Mouse (Mus musculus) heart, adult 2 months (tissue): ENCODE results near the gene Tmem242. TPM values are rescaled to one million over a fixed set of nuclear protein-coding genes. Genes with fewer than 3 reads are reported as not detected.

ENCODE experiments used
- DNase-seq, 2 experiments: peaks; one replicate each; pipeline ENCODE4 v3.0.0; 2021
- H3K27ac ChIP-seq: fragments of 200-600 bp; 2 replicates; pipeline ENCODE4 v1.8.1; 2022
- H3K27me3 ChIP-seq: fragments of 200-500 bp; 2 replicates; pipeline ENCODE4 v1.6.1; 2012; ENCODE audit warnings: mild to moderate bottlenecking, low read length, inconsistent platforms, mixed read lengths; ENCODE audit not compliant: control insufficient read depth, insufficient read depth
- H3K36me3 ChIP-seq: fragments of 200-500 bp; 2 replicates; pipeline ENCODE4 v1.6.1; 2012; ENCODE audit warnings: low read length, inconsistent platforms; ENCODE audit not compliant: control insufficient read depth, insufficient read depth
- H3K4me1 ChIP-seq: fragments of 200-500 bp; 2 replicates; pipeline ENCODE4 v1.6.1; 2011; ENCODE audit warnings: low read length; ENCODE audit not compliant: control insufficient read depth, insufficient read depth
- H3K4me3 ChIP-seq: fragments of 200-600 bp; 2 replicates; pipeline ENCODE4 v1.8.1; 2022
- H3K79me2 ChIP-seq: fragments of 200-500 bp; replicated peaks from 2 replicates; pipeline ENCODE4 v1.6.1; 2012; ENCODE audit warnings: mild to moderate bottlenecking, inconsistent platforms, low read length, moderate library complexity, mixed read lengths; ENCODE audit not compliant: control insufficient read depth, insufficient read depth
- H3K9ac ChIP-seq: fragments of 200-500 bp; 2 replicates; pipeline ENCODE4 v1.6.1; 2012; ENCODE audit warnings: low read depth, mild to moderate bottlenecking, control low read depth, inconsistent platforms, low read length, mixed read lengths
- CTCF ChIP-seq: fragments of 200-600 bp; IDR thresholded peaks from 2 replicates; pipeline ENCODE4 v1.8.1; 2022; ENCODE audit warnings: antibody characterized with exemption, mild to moderate bottlenecking, moderate library complexity
- EP300 ChIP-seq: fragments of 200-500 bp; IDR thresholded peaks from 2 replicates; pipeline ENCODE4 v1.6.1; 2011; ENCODE audit warnings: low read depth, low read length, control low read depth; ENCODE audit not compliant: insufficient read depth
- POLR2A ChIP-seq: fragments of 200-500 bp; IDR thresholded peaks from 2 replicates; pipeline ENCODE4 v1.6.1; 2011; ENCODE audit warnings: mild to moderate bottlenecking, low read depth, low read length, control low read depth; ENCODE audit not compliant: insufficient read depth
- WGBS: fragments of 180-500 bp; shearing (Covaris S2); methylation state at CpG from one replicate; pipeline ENCODE4 v1.1.7; 2018; 5-methylcytosine and 5-hydroxymethylcytosine counted together
- intact Hi-C: fragments of 180-260 bp; cut with DNase I; formaldehyde crosslinking; loops from one replicate; pipeline ENCODE4 v1.15.1; 2025
- polyA plus RNA-seq: library from polyadenylated mRNA; depleted of rRNA; stranded (reverse); fragments of >200 nt; gene quantifications from 2 replicates; pipeline ENCODE4 v1.2.3, GENCODE M21; 2012
- total RNA-seq, 2 experiments: library from RNA; stranded (reverse); gene quantifications; 2 replicates each; pipeline ENCODE4 v1.2.3; 2021

The Tmem242 gene
- total and polyA plus RNA-seq, 3 experiments = 17.6 to 155 (median 146) TPM

DNA sequence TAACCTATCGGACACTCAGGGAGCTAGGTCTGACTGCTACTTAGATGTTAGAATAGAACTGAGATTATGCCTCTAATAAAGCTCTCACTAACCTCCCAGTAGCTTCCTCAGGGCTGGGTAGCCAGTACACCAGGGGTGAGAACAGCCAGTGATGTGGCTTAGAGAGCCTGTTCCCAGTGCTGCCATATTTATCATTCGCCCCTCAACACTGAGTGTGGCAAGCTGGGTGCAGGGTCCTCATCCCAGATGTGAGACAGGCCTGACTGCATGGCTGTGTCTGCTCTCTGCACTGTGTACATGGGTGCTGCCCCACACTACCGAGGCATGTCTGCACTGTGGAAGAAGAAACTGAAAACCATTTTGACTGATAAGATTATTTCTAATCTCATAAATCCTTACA, 26.0 kb downstream of the Tmem242 start:
- H3K4me3 ChIP-seq = no peak overlapping the region
- H3K27me3 ChIP-seq = no peaks in the 10 kb centered on the region
- H3K9ac ChIP-seq = no peak overlapping the region
- TF ChIP-seq EP300 = no peak
- intact Hi-C loops = no loop called here
- WGBS = 79% methylated on average over 3 of the region's 3 CpGs
- DNase-seq = no peak
- H3K79me2 ChIP-seq = no peaks in the 10 kb centered on the region
- H3K4me1 ChIP-seq = no peaks in the 10 kb centered on the region
- H3K27ac ChIP-seq = no peak overlapping the region
- H3K36me3 ChIP-seq = no peaks in the 10 kb centered on the region

DNA sequence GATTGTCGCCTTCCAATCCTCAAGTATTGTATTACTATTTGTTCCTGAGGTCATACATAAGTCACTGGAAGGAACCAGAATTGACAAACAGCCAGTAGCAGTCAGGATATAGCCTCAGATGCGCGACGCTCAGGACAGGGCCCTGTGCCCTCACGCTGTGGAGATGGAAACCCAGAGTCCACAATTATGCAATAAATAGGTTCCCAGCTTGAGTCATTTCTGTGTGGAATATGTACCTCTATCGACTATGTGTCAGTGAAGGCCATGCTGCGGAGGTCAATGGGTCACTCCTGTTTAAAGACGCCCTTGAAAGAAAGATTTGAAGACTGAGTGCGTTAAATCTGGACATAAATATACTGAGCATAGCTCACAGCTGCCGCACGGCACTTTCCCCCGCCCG, 26.7 kb downstream of the Tmem242 start:
- WGBS = 95% methylated on average over 13 of the region's 13 CpGs

DNA sequence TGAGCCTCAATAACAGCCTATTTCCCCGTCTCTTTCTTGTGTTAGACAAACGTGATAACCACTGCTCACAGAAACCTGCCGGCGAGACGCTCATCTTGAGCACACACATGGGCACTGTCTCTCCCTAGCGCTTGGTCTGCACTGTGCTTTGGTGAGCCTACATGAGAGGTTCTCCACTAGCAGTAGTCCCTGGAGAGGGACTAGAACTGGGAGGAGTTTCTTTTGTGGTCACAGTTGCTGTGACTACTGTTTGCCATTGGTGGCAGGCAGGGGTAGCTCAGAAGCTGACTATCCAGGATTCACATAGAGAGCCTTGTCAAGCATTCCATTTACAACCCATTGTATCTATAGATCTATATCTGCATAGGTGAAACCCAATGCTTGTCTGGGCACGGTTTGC, 27.3 kb downstream of the Tmem242 start:
- WGBS = 90% methylated on average over 7 of the region's 7 CpGs
- Histone ChIP-seq H3K4me1 (no peaks in the 10 kb centered on the region), H3K9ac (no peak overlapping the region), H3K4me3 (no peak overlapping the region), H3K36me3 (no peaks in the 10 kb centered on the region), H3K27me3 (no peaks in the 10 kb centered on the region), H3K27ac (no peak overlapping the region), H3K79me2 (no peaks in the 10 kb centered on the region)
- TF ChIP-seq CTCF = no peak
- no peak for TF ChIP-seq EP300
- no peak for TF ChIP-seq POLR2A
- no peak for DNase-seq
- intact Hi-C loops = no loop called here

More for the DNA sequence above, 26.7 kb downstream of the Tmem242 start:
- Histone ChIP-seq H3K4me3 (no peak overlapping the region), H3K27ac (no peak overlapping the region), H3K9ac (no peak overlapping the region), H3K79me2 (no peaks in the 10 kb centered on the region), H3K36me3 (no peaks in the 10 kb centered on the region), H3K27me3 (no peaks in the 10 kb centered on the region), H3K4me1 (no peaks in the 10 kb centered on the region)
- intact Hi-C loops = no loop called here
- TF ChIP-seq EP300 = no peak
- TF ChIP-seq POLR2A = no peak
- no peak for TF ChIP-seq CTCF
- DNase-seq = no peak

DNA sequence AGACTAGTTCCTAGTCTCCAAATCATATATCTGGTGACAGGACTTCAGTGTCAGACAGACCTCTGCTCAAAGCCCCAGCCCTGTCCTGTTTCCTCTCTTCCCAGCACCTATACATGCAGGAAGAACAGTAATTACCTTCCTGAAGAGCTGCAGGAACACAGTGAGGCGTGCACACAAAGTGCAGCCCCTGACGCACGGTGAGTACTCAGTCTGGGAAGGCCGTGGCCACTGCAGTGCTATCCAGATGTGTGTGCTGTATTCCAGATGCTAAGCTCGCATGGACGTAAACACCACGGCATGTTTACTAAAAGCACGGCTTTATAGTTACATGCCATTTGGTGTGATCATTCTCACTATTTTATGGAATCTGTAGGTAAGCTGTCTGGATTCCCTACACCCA, 27.8 kb downstream of the Tmem242 start:
- DNase-seq = no peak
- H3K27ac ChIP-seq = no peak overlapping the region

DNA sequence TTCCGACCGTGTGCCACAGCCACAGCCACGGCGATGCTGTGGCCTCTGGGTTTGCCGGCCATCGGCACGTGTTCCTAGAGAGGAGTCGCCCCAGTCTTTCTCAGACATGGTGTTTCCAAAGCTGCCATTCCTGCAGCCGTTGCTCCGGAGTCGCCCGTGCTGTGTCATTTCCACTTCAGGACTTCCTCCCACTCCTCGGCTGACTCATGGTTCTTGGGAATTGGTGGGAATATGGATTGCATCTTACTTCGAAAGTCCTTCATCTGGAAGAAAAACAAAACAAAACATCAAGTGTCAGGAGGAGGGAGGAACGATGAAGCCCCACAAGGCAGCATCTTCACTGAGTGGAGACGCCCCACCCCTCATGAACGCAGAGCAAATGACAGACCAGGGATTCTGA, 28.9 kb downstream of the Tmem242 start:
- no peak for TF ChIP-seq EP300
- TF ChIP-seq CTCF = no peak
- no peak for TF ChIP-seq POLR2A
- no peaks in the 10 kb centered on the region for H3K4me1 ChIP-seq
- no peak overlapping the region for H3K4me3 ChIP-seq
- DNase-seq = no peak
- intact Hi-C loops = no loop called here
- H3K79me2 ChIP-seq = no peaks in the 10 kb centered on the region
- H3K36me3 ChIP-seq = no peaks in the 10 kb centered on the region
- H3K27ac ChIP-seq = no peak overlapping the region
- H3K27me3 ChIP-seq = no peaks in the 10 kb centered on the region
- H3K9ac ChIP-seq = no peak overlapping the region
- WGBS = 82% methylated on average over 17 of the region's 17 CpGs

More for the DNA sequence above, 27.8 kb downstream of the Tmem242 start:
- H3K4me1 ChIP-seq = no peaks in the 10 kb centered on the region
- WGBS = 94% methylated on average over 8 of the region's 8 CpGs
- no peak for TF ChIP-seq POLR2A
- TF ChIP-seq CTCF = no peak
- no peak overlapping the region for H3K9ac ChIP-seq
- intact Hi-C loops = no loop called here
- H3K36me3 ChIP-seq = no peaks in the 10 kb centered on the region
- no peaks in the 10 kb centered on the region for H3K27me3 ChIP-seq
- no peaks in the 10 kb centered on the region for H3K79me2 ChIP-seq
- H3K4me3 ChIP-seq = no peak overlapping the region

DNA sequence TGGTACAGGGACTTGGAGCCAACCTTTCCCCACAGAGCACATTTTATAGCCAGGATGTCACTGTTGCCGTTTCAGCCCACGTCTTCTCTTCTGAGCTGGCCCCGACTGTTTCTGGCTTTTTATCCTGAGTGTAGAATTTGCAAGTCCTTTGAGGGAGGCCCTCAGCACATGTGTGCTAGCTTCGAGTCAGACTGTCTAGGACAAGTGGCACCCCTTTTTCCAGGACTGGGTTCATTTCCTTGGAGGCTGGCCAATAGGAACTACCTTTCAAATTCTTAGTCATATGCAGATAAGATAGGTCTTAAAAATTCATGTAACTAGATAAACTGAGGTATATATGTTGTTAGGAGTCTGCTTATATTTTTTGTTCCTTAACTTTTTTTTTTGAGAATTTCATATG, 29.7 kb downstream of the Tmem242 start:
- Histone ChIP-seq H3K9ac (no peak overlapping the region), H3K27me3 (no peaks in the 10 kb centered on the region), H3K27ac (no peak overlapping the region), H3K79me2 (no peaks in the 10 kb centered on the region), H3K4me3 (no peak overlapping the region), H3K36me3 (no peaks in the 10 kb centered on the region), H3K4me1 (no peaks in the 10 kb centered on the region)
- 60% methylated on average over 4 of the region's 4 CpGs for WGBS
- no peak for DNase-seq
- intact Hi-C loops = no loop called here
- TF ChIP-seq POLR2A (no peak), CTCF (no peak), EP300 (no peak)

DNA sequence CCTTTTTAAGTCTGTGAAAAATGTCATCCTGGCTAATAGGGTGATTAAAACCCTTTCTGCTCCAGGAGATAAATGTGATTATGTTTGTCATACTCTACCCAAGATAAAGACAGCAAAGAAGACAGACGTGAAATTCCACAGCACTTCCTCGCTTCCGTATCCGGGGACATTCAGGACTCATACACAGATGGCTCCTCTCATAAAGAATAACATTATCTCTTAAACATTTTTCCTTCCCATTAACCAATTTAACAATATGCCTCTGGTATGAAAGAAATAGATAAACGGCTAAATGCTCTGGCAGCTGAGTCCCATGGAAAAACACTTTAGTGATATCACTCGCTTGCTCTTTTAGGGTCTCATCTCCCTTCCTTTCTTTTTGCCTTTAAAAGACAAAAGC, 33.0 kb downstream of the Tmem242 start:
- H3K27ac ChIP-seq = no peak overlapping the region
- no peak for TF ChIP-seq POLR2A
- TF ChIP-seq EP300 = no peak
- TF ChIP-seq CTCF = no peak
- intact Hi-C loops = no loop called here
- H3K79me2 ChIP-seq = no peaks in the 10 kb centered on the region
- 29% methylated on average over 6 of the region's 6 CpGs for WGBS
- H3K4me1 ChIP-seq = no peaks in the 10 kb centered on the region
- no peaks in the 10 kb centered on the region for H3K27me3 ChIP-seq
- H3K36me3 ChIP-seq = no peaks in the 10 kb centered on the region
- no peak for DNase-seq
- H3K9ac ChIP-seq = no peak overlapping the region
- H3K4me3 ChIP-seq = no peak overlapping the region
